Mouse (Mus musculus) lung, postnatal 14 days (tissue): ENCODE measurements around the gene Rbfox3.
"Not testable (repeated sequence)": the region's sequence is repeated elsewhere in the genome, so short reads cannot be mapped to it uniquely, and the experiment has no call there.

Experiments used
- DNase-seq: peaks from one replicate; pipeline ENCODE4 v3.0.0; 2021

Gene Rbfox3

DNA sequence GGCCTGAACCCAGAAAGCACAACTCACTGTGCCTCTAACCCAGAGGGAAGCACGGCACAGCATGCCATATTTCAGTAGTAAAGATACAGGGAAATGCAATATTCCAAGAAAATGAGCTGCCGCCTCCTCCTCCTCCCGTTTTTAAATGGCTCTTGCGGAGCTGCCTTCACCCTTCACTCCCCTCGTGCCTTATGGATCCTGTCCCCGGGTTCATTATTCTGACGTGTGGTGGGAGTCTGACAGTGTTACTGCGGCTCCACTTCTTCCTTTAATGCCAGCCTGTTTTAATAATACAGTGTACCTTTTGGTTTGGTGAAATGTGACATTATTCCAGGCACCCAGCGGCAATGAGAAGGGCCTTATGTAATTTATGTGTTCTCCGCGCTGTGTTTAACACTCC lies 97.5 kb downstream of the Rbfox3 start:
- no peak for DNase-seq

DNA sequence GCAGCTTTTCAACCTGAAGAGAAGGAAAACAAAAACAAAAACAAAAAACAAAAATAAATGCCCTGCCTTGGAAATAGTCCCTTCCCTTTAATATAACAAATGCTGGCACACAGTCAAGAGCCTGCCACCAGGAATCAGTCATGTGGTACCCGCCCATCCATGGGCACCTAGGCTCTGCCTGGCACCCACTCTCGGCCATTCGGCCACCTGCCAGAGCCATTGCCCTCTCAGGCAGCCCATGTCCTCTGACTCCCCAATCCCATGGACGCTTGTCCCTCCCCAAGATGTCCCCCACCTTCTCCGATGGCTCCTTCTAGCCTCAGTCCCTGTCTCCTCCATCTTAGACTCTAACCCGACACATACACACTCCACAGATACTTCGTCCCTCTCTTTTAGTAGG lies 100.0 kb downstream of the Rbfox3 start:
- DNase-seq = no peak

DNA sequence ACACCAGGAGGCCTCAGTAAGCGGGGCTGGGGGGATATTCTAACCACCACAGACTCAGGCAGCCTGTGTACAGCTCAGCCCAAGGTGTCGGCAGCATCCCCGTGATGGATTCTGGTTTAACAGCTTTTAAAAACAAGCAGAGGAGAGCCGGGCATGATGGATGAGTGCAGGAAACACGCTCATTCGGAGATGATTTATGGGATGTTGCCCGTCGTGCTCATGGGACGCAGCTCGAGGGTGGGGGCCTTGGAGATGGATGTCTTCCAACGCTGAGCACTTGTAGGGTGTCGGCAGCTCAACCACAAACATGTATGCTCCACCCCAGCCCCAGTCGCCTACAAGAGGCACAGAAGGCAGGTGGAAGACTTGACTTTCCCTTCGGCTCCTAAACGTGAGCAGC lies 103.9 kb downstream of the Rbfox3 start:
- DNase-seq = no peak

DNA sequence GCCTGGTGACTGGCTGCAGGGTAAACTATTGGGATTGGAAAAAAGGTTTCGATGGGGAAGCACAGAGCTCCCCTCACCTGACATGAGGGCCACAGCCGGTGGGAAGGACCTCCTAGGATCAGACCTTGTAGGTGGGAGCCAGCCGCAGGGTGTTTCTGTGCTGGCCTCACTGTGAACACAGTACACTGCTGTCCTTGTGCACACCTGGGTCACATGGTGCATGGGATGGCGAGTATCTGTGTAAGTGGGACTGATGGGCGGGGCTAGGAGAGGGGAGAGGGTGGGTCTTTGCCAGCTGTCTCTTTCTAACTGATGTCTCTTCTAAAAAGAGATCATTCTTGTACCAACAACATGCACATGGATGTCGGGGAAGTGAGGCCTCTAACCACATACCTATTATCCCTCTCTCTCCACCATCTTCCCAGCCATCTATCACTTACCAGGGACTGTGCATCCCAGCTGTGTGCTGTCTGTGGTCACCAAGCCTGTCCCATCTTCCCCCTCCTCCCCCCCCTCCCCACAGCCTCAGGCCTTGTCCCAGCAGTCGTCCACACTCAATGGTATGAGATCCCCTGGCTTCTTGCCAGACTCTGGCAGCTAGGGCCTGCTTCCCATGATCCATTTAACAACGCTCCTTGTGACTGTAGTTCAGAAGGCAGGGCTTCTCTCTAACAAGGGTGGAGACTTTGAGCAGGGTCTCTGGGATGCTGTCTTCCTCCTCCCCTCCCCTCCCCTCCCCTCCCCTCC lies 116.4 kb downstream of the Rbfox3 start:
- peak; percentile 62 for DNase-seq

DNA sequence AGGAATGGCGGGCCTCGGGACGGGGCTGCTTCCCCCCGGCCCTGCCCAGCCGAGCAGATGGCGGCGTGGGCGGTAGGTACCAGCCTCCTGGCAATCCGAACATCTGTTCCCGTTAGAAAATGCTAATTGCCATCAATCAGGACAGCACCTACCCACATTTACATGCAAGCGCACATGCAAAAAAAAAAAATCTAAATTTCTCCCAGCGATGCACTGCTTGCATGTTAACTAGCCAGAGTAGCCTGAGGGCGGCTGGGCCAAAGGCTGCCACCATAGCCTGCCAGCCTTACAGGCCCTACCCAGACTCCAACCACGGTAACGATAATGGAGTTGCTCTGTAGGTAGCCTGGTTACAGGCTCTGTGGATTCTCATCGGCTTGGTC lies 117.8 kb downstream of the Rbfox3 start:
- no peak for DNase-seq

DNA sequence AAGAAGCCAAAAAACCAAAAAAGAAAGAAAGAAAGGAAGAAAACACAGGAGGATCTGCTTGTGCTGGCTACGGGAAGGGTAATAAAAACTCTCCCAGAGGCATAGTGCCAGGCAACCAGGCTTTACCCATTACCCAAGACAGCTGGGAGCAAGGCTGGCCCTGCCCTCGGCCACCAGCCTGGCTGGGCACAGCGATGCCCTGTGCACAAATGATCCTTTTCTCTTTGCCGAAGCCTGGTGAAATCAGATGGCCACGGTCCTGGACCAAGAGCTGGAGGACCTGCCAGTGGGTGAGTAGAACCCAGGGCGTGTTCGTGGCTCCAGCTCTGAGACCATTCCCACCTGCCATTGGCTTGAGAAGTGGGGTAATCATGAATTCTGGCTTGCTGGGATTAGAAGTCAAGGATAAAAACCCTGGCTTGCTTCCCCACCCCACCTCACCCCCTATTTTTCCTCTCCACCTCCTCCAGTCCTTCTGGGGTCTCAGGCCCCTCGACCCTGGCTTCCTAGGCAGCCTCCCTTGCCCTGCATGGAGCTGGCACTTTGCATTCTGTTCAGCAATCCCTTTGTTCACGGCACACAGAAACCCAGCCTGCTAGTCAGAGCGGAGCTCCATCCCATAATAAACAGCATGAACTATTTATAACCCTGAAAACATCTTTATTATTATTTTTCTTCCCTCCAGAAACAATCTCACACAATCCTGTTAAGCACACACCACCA lies 118.3 kb downstream of the Rbfox3 start:
- DNase-seq = no peak

DNA sequence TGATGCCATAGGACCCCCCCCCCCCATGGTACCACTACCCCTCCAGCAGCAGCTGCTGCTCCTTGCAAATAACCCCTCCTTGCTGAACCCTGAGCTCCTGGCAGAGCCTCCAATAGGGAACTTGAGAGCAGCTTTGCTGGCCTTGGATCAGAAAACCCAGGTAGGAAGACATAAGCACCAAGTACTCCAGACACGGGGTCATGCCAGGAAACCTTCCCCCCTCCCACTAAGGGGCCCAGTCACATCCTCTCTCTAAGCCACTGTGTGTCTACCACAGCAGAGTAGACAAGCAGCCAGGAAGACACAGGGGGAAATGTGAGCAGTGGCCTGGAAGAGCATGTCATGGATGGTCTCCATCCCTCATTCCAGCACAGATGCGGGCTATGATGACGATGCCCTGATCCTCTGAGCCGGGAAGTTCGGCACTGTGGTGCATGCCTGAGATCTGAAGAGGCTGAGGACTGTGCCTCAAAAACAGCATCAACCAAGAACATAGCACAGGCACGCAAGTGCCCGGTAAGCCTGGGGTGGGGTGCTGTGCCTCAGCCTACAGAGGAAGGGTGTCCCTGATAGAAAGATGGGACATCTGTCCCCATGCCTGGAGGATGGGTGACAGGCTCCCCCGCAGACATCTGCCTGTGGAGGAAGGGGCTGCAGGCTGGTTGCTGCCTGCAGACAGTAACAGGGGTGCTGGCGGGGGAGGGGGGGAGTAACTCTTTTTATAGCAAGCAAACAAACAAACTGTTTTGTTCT lies 119.1 kb downstream of the Rbfox3 start:
- DNase-seq = no peak

DNA sequence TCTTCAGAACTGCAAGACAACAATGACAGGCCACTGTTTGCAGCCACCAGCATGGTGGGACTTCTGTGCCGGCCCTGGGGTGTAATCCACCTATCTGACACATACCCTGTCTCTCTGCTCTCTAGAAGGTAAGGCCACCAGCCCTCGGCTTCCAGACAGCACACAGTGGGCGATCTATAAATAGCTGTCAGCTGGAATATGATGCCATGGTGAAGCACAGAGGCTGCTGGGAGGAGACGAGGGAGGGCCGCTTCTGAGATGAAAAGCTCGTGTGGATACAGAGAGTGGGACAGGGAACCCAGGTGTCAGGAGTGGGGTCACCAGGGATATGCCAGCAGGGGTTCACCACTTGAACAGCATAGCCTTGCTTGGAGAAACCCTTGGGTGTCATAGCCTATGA lies 120.0 kb downstream of the Rbfox3 start:
- no peak for DNase-seq

DNA sequence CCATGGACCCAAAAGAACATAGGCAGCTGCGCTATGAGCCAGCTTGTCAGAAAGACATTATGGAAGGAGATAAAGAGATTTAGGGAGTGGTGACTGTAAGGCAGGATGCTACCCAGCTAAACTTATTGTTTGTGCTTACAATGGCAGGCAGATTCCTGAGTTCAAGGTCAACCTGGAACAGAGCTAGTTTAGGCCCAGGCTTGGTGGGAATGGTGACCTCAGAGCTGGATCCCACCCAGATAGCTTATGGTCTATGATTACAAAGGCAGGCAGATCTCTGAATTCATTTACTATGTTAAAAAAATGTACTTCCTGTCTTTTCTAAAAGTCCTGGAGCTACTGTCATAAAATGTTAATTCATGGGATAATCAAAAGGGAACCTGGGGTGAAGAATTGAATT lies 123.3 kb downstream of the Rbfox3 start:
- no peak for DNase-seq

DNA sequence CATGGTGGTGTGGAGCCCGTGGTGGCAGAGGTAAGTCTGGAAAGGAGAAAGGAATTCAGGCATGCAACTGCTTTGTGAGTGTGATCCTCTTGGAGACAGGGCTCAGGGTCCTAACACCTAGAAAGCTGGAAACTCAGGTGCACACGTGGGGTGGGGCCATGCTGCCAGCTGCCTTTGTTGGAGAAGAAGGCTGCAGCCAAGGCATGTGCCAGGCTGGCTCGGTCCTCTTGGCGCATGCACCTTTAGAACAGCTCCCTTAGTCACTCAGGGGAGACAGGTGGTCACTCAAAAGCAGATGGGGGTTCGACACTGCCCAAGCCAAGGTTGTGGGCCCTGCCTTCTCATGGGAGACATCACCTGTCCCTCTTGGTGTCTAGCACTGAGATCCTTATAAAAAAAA lies 128.7 kb downstream of the Rbfox3 start:
- no peak for DNase-seq

DNA sequence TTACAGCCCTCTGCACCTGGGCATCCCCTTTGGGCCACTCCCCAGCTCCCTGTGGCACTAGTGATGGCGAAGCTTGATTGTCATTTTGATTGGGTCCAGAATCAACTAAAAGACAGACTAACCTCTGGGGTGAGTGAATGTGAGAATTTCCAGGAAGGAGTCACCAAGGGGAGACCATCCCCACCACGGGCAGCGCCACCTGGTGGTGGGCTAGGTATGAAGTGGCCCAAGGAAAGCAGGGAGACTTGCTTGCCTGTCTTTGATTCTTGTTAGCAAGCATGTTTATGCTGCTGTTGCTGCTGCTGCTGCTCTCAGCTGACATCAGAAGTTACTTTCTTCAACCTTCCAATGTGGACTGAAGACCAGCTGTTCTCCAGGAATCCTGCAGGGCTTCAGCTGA lies 135.6 kb downstream of the Rbfox3 start:
- DNase-seq = peak; percentile 20

DNA sequence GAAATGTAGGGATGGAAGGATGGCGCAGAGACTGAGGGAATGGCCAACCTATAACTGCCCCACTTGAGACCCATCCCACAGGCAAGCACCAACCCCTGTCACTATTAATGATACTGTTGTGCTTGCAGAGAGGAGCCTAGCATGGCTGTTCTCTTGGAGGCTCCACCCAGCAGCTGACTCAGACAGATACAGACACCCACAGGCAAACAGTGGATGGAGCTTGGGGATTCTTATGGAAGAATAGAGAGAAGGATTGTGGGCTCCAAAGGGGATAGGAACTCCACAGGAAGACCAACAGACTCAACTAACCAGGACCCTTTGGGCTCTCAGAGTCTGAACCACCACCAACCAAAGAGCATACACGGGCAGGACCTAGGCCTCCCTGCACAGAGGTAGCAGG lies 136.6 kb downstream of the Rbfox3 start:
- not testable (repeated sequence) for DNase-seq

DNA sequence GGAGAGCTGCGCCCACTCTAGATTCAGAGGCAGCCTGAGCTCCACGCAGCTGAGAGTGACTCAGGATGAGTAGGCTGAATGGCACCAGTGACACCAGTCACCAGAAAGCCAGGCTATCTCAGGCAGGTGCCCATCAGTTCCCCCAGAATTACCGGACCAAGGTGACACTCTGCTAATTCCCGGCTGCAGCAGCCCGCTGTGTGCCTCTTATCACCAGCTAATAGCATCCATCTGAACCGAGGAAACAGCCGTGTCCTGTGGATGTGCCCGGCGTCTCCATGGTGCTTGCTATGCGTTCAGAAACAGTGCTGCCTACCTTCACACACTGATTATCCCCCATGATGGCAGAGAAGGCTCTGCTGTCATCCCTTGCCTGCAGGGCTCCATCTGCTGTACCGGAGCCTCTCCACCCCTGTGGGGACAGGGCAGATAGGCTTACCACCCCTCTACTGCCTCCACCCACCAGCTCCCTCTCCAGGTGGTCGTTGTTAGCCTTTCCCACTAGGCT lies 138.3 kb downstream of the Rbfox3 start:
- DNase-seq = no peak

DNA sequence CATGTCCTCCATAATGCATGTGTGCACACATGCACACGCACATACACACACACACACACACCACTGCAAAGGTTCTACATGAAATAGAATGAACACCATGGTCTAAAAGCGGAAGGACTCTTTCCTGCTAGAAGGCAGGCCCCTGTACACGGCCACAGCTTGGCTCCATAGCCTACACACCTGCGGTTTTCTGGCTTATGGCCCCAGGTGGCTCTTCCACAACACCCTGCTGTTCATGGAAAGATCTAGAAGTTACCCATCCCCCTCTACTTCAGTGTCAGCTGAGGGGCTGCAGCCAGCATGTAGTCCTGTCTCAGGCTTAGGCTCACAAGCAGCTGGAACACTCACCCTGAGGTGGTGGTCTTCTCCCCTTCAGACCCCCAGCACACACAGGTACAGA lies 140.0 kb downstream of the Rbfox3 start:
- DNase-seq = no peak

DNA sequence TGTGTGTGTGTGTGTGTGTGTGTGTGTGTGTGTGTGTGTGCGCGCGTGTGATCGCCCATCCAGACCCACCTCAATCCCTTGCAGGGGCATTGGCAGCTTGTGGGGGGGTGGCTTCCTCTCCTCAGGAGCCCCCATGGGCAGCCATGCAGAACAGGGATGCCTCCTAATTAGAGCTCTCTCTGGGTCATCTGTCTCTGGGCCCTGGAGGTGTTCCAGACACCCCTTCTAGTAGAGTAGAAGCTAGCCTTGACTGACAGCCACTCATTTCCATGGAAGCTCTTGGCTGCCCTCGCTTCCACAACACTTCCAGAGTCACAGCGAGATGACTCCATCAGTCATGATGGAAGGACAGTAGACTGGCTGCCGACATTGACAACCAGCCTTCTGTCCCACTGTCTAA lies 140.6 kb downstream of the Rbfox3 start:
- DNase-seq = no peak

DNA sequence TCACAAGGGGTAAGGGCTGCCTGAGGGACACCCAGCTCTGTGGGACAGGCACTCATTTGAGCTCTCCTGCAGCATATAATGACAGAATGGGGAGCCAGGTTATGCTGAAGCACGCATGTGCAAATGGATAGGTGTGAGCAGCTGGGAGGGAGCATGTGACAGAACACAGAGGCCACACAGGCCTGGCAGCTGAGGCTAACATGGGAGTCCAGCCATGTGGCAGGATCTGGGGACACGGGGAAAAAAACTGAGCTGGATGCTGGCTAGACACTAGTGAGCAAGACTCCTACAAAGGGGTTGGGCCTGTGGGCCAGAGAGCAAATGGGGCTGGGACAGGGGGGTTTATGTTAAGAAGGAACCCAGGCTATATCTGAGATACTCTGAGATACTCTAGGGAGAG lies 141.9 kb downstream of the Rbfox3 start:
- DNase-seq = no peak

DNA sequence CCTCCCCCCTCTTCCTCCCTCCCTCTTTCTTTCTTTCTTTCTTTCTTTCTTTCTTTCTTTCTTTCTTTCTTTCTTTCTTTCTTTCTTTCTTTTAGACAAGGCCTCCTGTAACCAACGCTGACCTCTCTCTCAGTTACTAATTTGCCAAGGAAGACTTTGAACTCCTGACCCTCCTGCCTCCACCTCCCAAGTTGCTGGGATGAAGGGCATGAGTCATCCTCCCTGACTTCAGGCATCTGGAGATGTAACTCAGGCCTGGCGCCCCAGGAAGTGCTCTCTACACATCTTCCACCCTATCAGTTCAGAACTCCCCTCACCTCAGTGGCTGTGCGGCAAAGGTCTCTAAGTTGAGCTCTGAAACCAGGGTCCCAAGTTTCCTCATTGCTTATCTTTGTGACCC lies 143.0 kb downstream of the Rbfox3 start:
- DNase-seq = no peak

DNA sequence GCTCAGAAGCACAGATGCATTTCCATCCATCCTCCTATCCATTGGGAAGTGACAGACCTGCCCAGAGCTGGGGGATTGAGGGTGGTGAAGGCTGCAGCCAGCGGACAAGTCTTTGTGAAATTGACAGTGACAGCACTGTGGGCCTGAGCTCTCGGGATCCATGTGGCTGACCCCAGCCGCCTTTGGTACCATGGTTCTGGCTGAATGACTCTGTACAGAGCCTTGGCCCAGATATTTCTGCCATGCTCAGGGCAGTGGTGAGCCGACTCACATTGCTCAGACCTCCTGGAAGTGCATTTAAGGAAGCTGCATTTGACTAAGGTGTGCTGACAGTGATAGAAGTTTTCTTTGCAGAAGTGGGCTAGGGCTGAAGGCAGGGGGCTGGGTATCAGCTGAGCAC lies 144.0 kb downstream of the Rbfox3 start:
- DNase-seq = no peak

DNA sequence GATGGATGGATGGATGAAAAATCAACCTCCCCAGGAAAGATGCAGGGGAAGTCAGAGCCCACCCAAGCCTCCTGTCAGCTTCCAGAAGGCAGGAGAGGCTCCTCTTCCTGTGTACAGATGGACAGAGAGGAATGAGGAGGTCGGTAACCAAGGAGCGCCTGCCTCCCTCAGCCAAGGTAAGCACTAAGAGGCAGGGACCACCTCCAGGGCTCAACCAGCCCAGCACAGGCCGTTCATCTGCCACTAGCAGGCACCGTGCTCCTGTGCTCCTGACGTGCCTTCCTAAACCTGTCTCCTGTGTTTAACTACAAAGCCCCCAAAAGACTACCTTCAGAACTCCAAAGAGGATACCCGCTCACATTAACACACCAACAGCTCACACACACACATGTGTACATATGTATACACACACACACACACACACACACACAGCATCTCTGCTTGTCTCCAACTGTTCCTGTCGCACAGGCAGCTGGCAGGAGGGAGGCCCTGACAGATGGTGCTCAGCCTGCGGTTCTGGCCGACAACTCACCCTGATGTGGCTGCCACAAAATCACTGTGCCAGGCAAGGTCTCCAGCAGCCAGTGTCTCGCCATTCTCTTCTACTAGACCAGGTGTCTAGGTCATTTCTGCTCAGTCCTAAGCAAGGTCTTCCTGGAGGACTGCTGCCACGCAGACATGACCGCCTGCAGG lies 151.0 kb downstream of the Rbfox3 start:
- DNase-seq = no peak

DNA sequence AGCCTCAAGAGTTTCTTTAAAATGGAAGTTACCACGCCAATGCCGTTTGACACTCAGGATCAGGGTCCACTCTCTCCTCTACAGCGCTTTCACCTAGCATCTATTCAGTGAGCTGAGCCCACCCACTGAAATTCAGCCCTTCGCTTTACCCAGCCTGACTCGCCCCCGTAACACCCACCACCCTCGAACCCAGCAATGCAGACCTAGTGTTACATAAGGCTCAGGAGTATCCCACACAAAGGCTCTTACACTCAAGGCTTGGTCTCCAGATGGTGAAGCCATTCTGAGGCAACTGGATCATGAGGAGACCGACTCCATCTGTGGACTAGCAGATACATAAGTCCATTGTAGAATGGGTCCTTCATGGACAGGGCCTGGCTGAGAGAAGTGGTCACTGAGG lies 152.2 kb downstream of the Rbfox3 start:
- no peak for DNase-seq

DNA sequence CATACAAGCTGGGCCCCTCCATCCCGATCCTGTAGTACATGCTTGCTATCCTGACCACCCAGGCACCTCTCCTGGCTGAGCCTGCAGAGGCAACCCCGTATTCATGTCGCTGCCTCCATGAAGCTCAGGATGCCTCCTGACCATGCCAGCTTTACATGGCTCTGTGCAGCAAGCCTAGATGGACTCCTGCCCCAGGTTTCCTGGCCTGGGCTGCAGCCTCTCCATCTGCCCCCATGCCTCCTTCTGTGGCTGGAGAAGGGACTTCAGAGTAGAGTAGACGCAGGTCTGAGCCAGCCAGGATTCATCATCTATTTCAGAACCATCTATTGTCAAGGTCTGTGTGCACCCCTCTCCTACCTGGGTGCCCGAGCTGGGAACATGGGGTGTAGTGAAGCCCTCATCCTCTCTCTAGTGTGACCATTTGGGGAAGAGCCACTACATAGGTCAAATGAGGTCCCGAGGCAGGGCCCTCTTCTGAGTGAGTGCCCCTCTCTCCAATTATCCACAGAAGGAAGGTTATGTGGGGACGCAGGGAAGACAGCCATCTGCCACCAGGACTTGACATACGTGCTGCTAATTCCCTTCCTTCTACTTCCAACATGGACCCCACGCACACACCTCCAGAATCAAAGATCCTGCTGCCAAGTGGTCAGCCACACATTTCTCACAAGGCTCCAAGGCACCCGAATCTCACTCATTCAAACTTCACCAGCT lies 153.0 kb downstream of the Rbfox3 start:
- DNase-seq = no peak

DNA sequence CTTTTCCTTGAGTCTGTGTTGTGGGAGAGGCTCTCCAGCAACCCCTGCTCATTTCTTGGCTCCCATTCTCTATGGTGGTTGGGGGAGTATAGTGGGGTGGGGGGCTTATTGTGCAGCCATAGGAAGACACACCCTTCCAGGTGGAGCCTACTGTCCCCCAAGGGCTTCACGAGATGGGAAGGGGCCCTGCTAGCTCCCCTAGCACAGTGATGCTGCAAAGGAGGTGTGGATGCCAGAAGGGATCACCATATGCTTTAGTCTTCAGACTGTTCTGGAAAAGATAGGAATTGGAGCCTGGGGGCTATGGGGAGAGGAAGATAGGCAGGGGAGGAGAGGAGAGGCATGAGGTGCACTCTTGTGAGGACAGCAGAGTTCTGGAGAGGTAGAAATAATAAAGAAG lies 153.9 kb downstream of the Rbfox3 start:
- DNase-seq = no peak

DNA sequence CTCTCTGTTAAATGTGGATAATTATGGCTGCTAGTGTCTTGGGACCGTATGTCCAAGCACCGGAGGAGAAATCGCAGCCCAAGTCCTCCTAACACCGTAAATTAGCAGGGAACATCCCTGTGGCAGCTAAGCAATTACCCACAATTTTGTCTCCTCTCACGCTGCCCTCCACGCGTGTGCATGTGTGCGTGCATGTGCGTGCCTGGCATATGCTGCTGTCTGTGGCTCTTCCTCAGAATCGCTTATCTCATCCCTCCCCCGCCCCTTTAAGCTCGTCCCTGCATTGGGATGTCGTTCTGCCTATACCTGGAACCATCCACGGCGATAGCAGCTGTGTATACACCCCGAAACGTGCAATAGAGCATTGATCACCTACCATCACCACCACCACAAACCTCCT lies 156.4 kb downstream of the Rbfox3 start:
- no peak for DNase-seq
